Mouse (Mus musculus) heart, adult 8-10 months (tissue): ENCODE results near the gene Armc2. TPM values are rescaled to one million over a fixed set of nuclear protein-coding genes. Genes with fewer than 3 reads are reported as not detected.

Source experiments
- DNase-seq: peaks from one replicate; pipeline ENCODE4 v3.0.0; 2022; ENCODE audit warnings: low spot score
- total RNA-seq, 4 experiments: library from RNA; stranded (reverse); gene quantifications; 2 replicates each; pipeline ENCODE4 v1.2.4; 2022

Gene Armc2
- total RNA-seq, 4 experiments from 2014 or later, result 22.2 to 29.8 (median 28.0) TPM

DNA sequence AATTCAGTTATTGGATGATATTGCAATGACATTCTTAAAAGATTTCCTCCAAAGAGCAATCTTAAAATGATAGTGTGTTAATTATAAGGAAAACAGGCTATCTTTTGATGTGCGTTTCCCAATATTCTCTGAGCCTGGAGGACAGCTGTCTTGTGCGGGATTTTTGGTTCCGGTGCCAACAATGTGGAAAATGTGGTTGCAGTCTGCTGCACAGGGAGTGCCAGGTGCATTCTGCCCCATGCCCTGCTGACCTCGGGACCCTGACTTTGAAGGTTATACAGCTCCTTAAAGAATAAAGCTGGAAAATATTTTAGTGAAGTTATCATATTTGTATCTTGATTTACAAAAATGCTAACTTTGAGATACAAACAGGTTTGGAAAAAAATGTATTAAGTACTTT is 110.3 kb downstream of the Armc2 start:
- no peak for DNase-seq

DNA sequence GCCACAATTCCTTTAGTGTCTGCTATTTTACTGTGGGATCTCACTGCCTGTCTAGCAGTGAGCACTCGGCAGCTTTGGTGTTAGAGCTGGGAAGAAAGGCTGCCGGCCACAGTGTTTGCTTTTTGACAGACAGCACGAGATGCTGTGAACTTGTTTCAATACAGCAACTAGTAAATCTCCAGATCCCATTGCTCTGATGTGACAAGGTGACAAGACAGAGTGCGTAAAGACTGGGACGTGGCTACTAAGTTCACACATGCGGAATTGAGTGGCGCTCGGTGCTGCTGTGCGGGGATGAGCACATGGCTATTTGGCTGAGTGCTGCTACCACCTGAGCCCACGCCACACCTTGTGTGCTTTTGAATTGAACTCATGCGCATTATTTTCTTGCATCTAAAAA is 110.8 kb downstream of the Armc2 start:
- DNase-seq, result no peak

DNA sequence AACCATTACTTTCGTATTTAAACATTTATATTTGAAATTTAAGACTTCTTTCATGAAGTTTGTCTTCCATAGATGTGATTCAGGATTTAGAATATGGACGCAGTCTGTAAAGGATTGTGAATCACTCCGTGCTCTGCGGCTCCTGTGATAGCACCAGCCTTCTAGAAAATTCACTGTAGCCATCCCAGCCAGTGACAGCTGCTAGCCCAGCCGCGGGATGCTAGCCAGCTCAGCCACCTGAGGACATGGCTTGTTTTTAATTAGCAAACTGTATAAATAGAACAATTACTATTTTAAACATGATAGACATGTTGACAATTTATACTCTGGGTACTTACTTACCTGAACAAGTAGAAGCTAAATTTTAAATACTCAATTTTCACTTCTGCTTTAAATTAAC is 116.4 kb downstream of the Armc2 start:
- DNase-seq, result no peak

DNA sequence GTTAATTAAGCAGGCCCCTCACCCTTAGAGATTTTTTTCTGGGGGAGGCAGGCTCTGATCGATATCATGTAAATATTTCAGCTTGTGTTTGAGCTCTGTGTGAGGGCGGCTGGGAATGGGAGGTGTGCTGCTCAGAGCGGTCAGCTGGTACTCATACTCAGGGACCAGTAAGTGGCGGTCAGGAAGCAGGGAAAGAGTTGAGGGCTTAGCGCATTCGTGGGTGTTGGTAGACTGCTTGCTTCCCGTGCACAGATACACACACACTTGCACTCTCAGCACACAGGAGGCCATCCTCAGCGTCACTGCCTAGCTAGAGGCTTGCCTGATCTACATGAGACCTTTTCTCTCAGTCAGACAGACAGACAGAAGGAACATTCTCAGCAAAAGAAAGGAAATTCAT is 116.8 kb downstream of the Armc2 start:
- no peak for DNase-seq

DNA sequence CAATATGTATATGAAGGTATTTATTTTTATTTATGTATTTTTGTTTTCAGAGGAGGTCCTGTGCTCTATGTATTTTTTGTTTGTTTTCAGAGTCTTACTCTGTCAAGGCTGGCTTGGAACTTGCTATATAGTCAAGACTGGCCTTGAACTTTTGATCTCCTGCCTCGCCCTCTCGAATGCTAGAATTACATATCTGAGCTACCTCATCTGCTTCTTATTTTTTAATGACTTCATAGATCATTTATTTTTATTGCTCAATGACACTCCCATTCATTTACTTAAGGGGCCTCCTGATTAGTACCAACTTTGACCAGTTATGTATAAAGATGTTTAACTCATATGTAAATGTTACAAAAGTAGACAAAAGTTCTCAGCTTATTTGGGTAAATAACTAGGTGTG is 121.4 kb downstream of the Armc2 start:
- no peak for DNase-seq

DNA sequence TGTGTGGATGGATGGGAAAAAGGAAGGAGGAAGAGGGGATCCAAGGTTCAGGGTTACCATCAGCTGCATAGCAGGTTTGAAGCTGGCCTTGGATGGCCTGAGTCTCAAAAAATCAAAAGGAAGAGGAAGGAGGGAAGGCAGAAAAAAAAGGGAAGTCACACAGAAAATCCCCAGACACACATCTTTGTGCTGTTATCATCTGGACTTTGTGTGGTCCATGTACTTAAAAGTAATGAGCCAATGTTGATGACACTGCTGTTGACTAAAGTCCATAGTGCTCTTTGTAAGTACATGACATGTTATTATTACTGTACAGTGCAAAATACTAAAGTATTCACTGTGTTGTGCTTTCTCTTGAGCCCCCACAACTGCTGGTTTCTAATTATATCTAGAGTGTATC is 121.8 kb downstream of the Armc2 start:
- no peak for DNase-seq

DNA sequence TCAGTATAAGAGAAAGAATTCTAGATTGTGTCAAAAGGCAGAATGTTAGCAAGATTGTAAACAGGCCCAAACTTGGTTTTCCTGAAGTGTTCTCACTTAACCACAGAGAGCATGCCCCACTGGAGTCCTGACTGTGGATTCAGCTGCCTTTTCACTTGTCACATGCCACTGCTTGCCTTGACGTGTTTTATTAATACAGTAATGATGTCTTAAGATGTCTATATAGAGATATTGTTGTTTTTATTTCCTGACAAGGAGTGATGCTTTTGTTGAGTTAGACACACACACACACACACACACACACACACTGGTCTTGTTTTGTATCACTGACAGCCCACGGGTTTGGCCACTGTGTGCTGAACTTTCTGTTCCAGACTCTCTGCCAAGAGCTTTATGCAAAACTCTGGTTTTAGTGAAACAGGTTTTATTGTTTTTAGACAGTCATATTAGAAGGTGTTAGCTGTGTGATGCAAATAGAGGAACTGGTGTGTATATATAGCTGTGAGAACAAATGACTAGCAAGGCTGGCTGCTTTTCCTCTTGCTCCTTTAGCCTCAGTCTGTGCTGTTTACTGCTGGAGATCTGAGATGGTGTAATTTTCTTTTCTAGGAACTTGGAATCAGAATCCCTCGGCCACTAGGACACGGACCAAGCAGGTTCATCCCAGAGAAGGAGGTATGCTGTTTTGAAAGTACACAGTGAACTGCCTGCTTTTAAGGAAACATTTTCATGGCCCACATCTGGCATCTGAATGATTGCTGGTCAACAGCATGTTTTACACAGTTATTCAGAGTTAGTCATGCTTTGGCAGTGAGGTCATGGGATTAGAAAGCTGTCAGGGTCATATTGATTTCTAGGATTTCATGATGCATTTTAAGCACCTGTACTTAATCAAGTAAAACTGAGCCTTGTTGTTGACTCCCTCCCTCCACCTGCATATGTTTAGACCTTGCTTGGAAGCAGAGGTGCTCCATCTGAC is 124.5 kb downstream of the Armc2 start:
- peak; percentile 72 for DNase-seq

DNA sequence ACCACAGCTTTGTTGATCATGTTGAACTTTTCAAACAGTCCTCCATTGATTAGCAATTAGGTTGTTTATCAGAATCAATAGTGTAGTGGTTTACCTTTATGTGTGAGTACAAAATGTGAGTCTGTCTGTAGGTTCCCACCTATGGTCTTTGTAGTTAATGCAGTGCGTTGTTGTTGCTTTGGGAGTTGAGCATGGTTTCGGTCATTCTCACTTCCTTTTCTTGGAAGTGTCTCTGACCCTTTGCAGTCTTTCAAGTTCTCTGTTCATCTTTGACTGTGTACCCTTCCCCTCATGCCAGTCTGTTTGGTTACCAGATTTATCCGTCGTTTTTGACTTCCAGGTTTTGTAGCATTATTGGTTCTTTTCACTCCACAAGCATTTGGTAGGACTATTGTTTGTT is 126.9 kb downstream of the Armc2 start:
- DNase-seq, result no peak

DNA sequence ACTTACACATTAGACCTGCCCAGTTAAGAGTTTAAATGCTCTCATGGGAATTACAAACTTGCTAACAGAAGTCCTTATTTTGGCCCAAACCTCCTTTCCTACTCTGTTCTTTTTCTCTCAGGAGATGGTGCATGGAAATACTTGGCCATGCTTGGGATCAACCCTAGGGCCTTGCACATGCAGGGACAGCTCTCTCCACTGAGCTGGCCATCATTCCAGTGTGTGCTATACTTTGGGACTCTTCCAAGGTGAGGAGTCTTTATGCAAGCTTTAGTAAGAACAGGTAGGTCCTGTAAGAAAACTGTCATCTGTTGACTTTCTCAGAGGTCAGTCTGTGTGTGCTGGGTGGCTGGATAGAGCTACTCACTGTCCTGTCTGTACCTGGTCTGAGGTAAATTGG is 127.7 kb downstream of the Armc2 start:
- DNase-seq, result no peak

DNA sequence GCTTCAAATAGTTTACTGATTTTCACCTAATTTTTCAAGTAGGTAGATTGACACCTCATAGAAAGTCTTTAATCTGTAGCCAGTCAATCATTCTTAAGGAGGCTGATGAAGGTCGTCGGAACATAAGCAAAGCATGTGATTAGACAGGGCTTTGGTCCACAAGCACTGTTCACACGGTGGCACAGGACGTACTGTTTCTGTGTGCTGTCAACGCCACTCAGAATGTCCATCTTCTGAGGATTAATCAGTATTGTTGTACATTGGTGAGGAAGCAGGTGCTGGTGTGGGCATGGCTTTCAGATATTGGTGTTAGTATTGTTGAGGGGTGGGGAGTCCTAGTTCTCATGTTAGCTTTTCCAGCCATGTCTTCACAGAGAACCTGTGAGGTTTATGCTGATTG is 128.7 kb downstream of the Armc2 start:
- peak; percentile 57 for DNase-seq

DNA sequence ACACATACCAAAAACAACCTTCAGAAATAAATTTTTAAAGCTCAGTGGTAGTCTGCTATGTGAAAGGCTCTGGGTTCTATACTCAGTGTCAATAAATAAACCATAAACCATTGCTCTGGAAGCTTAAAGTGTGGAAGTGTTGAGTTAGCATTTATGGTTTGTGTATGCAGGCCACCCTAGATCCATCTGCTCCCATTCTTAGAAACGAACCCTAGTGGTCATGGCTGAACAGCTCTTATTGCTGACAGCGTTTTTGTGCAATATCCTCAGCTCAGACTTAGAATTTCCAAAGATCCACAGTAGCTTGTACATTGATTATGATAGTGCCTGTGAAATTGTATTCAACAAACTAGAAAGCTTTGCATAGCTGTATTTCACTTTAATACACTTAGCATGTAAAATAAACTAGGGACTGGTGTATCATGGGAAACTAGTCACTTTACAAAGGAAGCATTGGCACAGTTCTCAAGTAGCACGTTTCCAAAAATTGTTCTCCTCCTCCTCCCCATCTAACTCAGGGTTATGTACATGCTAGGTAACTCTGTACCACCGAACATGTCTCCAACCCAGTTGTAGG is 129.8 kb downstream of the Armc2 start:
- DNase-seq, result peak; percentile 61

DNA sequence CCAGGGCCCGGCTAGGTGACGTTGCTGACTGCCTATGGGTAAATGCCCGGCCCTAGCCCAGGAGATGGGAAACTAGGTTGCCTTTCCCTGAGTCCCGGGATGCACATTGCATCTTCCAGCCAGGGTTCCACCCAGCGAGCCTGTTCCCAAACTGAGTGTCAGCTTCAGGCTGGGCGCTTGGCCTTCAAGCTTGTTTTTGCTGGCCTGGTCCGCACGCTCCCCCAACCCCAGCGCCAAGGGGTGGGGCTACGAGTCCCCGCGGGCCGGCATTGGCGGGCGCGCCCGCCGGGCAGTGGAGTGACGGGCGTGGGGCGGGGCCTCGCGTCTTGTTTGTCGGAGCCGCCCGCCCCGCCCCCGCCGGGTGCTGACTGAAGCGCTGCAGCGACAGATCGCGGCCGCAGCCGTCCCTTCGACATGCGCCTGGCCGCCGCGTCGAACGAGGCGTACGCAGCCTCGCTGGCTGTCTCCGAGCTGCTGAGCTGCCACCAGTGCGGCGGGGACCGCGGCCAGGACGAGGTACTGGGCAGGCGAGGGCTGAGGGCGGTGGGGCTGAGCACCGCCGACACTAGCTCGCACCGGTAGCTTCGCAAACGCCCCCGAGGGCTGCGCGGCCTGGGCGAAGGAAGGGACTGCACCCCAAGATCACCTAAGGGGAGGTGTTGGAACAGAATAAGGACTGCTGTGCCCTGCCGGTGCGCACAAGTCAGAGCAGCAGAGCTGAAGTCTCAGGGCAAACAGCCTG is 131.0 kb downstream of the Armc2 start:
- peak; percentile 89 for DNase-seq

DNA sequence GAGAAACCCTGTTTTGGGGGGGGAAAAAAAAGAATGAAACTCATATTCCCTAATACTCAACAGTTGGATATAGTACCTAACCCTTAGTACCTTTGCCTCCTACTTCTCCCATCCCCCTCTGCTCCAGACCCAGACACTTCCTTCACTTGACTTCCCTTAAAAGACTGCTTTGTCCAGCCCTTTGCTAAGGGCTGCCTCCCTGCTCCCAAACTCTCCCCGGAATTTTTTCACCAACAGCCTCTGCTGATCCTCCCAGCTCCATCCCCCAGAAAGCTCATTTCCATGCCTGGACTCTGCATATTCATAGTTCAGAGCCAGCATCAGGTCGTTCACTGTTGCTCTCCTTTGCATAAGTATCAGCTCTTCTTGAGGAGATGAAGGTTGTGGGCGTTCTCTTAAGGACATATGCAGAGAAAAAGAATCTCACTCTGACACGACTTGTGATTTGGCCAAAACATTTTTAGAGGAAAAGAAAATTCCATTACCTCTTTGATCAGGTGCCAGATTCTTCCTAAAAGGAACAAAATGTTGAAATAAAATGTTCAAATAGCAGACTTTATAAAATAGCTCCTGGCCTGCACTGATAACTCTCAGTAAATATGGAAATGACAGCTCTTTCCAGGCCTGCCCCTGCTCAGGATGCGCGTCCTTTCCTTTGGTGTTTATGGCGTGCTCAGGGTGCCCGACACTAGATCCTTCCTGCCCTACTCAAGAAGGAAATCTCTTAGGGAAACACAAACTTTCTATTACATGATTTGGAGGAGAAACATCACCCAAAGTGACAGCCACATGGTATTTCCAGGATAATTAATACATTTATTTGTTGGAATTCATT is 134.3 kb downstream of the Armc2 start:
- DNase-seq, result no peak

DNA sequence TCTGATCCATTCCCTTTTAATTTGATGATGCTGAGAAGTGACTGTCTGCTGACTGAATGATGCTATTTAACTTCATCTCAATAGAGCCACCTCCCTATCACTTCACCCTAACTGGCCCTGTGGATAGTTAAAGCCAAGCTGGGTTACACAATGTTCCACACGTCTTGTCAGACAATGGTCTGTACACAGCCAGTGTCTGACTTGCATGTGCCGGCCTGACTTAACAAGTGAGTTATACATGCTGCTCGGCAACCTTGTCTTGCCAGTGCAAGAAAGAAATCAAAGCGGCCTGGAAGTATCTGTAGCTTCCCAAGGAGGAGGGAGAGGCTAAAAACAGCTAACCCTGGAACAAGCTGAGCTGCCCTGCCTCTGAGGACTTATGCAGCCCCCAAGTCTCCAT is 136.8 kb downstream of the Armc2 start:
- no peak for DNase-seq

DNA sequence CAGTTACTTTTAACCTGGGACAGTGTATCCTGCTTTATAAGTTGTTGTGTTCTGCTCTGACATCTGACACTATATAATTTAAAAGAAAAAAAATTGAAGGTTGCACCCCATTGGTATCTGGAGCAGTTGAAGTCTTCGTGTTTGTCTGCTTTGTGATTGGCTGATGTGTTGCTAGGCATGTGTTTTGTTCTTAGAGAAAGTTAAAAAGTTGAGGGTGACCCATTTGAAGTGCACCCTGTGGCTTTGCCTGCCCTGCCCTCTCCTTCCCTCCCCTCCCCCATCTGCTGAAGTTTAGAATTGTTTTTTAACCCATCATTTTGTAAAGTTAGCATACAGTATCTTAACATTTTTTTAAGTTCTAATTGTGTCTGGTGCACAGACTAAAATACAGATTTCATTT is 137.5 kb downstream of the Armc2 start:
- no peak for DNase-seq

DNA sequence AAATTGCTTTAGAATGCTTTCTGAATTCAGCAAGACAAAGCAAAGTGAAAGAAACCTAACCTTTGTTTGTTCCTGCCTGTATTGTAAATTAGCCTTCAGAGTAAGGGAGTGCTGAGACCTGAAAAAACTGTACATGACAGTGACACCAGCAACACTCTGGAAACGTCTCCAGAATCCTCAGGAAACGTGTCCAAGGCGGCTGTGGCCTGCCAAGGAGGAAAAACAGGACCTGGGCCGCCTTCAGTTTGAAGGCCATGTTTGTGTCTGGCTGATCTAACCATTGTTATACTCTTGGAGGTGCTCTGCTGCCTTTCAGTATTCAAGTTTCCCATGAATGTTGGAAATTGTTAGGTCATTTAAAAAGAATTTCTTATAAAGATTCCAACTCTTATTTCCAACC is 138.0 kb downstream of the Armc2 start:
- no peak for DNase-seq

DNA sequence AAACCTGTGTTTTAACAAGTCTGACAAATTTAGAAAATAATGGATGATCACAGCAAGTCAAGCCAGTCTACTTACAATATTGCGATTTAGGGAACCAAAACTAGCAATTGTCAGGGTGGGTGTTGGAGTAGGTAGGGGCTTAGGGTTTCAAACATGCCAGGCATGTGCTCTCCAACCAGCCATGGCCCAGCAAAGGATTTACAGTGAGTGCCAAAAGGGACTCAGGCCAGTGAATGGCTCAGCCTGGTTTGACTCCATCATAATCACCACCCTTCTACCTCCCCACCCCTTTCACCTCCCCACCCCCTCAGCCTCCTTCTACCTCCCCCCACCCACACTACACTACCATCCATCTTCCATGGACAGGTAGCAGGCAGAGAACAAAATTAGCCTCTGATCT is 138.6 kb downstream of the Armc2 start:
- DNase-seq, result no peak

DNA sequence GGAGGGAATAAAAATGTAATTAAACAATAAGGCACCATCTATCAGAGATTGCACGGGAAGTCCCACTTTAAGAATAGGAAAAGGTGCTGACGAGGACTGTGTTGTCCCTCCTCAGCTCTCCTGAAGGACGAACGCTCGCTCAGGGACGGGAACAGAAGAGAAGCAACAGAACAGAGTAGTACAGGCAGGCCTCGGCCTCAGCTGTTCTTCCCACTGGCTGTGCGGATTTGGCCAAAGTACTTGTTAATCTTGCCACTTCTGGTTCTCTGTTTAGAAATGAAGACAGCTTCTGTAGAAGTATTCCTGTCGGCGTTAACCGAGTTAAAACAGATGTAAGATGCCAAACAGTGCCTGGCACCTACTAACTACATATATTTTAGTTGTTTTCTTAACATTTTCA is 139.9 kb downstream of the Armc2 start:
- no peak for DNase-seq

DNA sequence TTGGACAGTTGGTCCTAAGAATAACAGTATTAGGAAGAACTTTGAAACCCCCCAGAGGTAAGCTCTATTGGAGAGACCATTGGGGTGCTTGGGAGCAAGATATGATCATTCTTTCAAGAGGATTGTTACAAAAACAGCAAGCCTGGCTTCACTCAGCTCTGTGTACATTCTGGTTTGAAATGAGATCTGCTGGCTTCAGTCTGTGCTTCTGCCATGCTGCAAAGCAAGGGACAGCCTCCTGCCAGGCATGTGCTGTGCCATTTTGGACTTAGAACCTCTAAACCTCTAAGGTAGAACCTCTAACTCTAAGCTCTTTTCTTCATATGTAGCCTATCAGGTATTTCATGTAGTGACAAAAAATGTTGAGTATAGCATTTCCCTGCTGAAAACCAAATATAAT is 142.6 kb downstream of the Armc2 start:
- no peak for DNase-seq

DNA sequence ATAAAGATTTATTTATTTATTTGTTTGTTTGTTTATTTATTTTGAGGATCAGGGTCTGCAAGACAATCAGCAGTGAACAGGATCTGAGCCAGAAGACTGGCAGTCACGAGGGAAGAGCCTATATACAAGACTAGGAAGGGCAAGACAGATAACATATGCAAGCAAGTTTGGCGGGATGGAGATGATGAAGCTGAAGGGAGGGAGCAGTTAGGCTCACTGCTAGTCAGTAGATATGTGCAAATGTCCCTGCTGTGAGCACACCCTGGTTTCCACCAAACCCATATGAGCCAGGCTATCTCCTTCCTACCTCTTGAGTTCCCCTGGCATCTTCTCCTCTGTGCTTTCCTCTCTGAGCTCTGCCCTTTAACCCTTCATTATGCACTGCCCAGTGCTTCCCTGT is 146.7 kb downstream of the Armc2 start:
- no peak for DNase-seq

DNA sequence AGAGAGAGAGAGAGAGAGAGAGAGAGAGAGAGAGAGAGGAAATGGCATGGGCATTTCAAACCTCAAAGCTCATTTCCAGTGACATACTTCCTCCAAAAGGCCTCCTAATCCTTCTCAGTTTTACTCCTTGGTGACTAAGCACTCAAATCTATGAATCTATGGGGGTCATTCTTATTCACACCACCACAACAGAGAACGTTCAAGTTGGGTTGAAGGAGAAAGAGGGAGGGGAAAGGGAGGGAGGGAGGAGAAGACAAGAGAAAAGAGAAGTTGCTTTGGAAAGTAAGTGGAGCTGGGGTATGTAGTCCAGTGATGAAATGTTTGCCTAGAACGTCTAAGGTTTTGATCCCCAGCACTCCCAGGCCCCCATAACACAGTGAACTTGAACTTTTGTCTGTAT is 148.1 kb downstream of the Armc2 start:
- no peak for DNase-seq

DNA sequence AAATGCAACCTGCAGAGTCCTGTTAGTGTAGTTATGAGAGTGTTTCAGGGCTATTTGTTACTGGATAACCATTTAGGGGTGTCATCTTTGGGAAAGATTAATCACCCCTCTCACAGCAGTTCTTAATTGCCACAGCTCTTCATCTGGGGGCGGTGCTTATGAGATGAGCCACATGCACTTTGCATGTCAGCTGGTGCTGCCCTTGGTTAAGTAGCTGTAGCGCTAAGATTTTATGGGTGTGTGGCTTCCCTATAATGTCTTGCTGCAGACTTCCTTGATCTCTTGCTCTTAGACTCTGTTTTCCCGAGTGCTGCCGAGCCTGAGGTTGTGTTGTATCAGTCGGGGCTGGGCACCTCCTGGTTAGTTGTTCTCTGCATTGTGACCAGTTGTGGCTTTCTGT is 150.3 kb downstream of the Armc2 start:
- no peak for DNase-seq
